Mouse (Mus musculus) B cell, adult 2 months (primary cell): ENCODE results near the gene Slco2a1.

Experiments used
- DNase-seq, 2 experiments: peaks; one replicate each; pipeline ENCODE4 v3.0.0; 2022

The Slco2a1 gene

GRCm38 (mm10) chr9:102988462-102988861 lies at the start of gene Slco2a1:
TSS of gene Slco2a1 (plus strand) at chr9:102988712.
- DNase-seq, result no peak

GRCm38 (mm10) chr9:102942221-102942620 lies 46.3 kb upstream of the Slco2a1 start:
- no peak for DNase-seq

- DNase-seq, result no peak
Measured at GRCm38 (mm10) chr9:102944891-102945290, 43.6 kb upstream of the Slco2a1 start.

- no peak for DNase-seq
Measured at GRCm38 (mm10) chr9:102946469-102947015, 42.0 kb upstream of the Slco2a1 start.

- no peak for DNase-seq
Measured at GRCm38 (mm10) chr9:102948706-102949105, 39.8 kb upstream of the Slco2a1 start.

GRCm38 (mm10) chr9:102951091-102951994 lies 37.2 kb upstream of the Slco2a1 start:
- no peak for DNase-seq

- no peak for DNase-seq
Measured at GRCm38 (mm10) chr9:102955866-102956265, 32.6 kb upstream of the Slco2a1 start.

GRCm38 (mm10) chr9:102958703-102959102 lies 29.8 kb upstream of the Slco2a1 start:
- no peak for DNase-seq

- DNase-seq, result no peak
Measured at GRCm38 (mm10) chr9:102961356-102962092, 27.0 kb upstream of the Slco2a1 start.

GRCm38 (mm10) chr9:102962093-102962788 lies 26.3 kb upstream of the Slco2a1 start:
- DNase-seq, result no peak

GRCm38 (mm10) chr9:102963321-102963720 lies 25.2 kb upstream of the Slco2a1 start:
- no peak for DNase-seq

- no peak for DNase-seq
Measured at GRCm38 (mm10) chr9:102964644-102965043, 23.9 kb upstream of the Slco2a1 start.

GRCm38 (mm10) chr9:102972393-102973050 lies 16.0 kb upstream of the Slco2a1 start:
- no peak for DNase-seq

- no peak for DNase-seq
Measured at GRCm38 (mm10) chr9:102975887-102976286, 12.6 kb upstream of the Slco2a1 start.

- DNase-seq, result no peak
Measured at GRCm38 (mm10) chr9:102977090-102977489, 11.4 kb upstream of the Slco2a1 start.

GRCm38 (mm10) chr9:102977791-102978492 lies 10.6 kb upstream of the Slco2a1 start:
- no peak for DNase-seq

- DNase-seq, result no peak
Measured at GRCm38 (mm10) chr9:102979011-102979700, 9.4 kb upstream of the Slco2a1 start.

GRCm38 (mm10) chr9:102979956-102980355 lies 8.6 kb upstream of the Slco2a1 start:
- DNase-seq, result no peak

GRCm38 (mm10) chr9:102980420-102980819 lies 8.1 kb upstream of the Slco2a1 start:
- DNase-seq, result no peak

- no peak for DNase-seq
Measured at GRCm38 (mm10) chr9:102981791-102982190, 6.7 kb upstream of the Slco2a1 start.

- no peak for DNase-seq
Measured at GRCm38 (mm10) chr9:102982376-102982775, 6.1 kb upstream of the Slco2a1 start.
